Mouse (Mus musculus) forebrain, embryonic 10.5 days (tissue): ENCODE results near the gene Myh10. TPM values are rescaled to one million over a fixed set of nuclear protein-coding genes. Genes with fewer than 3 reads are reported as not detected.
A peak's percentile ranks its signal among the peaks of the same experiment; 100 is the strongest.

Source experiments
- DNase-seq: peaks from one replicate; pipeline ENCODE4 v3.0.0-alpha.2; 2017; ENCODE audit warnings: low spot score; ENCODE audit errors: extremely low spot score
- H3K27ac ChIP-seq: fragments of 300-500 bp; sonication (generic); 2 replicates; pipeline ENCODE4 v1.5.1; 2016; ENCODE audit warnings: mild to moderate bottlenecking
- H3K27me3 ChIP-seq: fragments of 300-500 bp; sonication (generic); 2 replicates; pipeline ENCODE4 v1.6.1; 2016; ENCODE audit warnings: mild to moderate bottlenecking; ENCODE audit not compliant: poor library complexity, severe bottlenecking
- H3K36me3 ChIP-seq: fragments of 300-500 bp; sonication (generic); replicated peaks from 2 replicates; pipeline ENCODE4 v1.6.1; 2016; ENCODE audit warnings: mild to moderate bottlenecking, moderate library complexity
- H3K4me1 ChIP-seq: fragments of 300-500 bp; sonication (generic); 2 replicates; pipeline ENCODE4 v1.6.1; 2016
- H3K4me3 ChIP-seq: fragments of 300-500 bp; sonication (generic); 2 replicates; pipeline ENCODE4 v1.5.1; 2016; ENCODE audit warnings: mild to moderate bottlenecking, moderate library complexity
- H3K9me3 ChIP-seq: fragments of 300-500 bp; sonication (generic); 2 replicates; pipeline ENCODE4 v1.6.1; 2016; ENCODE audit warnings: mild to moderate bottlenecking, moderate library complexity
- WGBS: fragments of 180-500 bp; shearing (Covaris S2); methylation state at CpG from one replicate; pipeline ENCODE4 v1.1.7; 2016; 5-methylcytosine and 5-hydroxymethylcytosine counted together
- polyA plus RNA-seq: library from polyadenylated mRNA; unstranded; fragments of >200 nt; fragmentation: Nextera tagmentation; extraction: Ambion mirVana; gene quantifications from 2 replicates; pipeline ENCODE4 v1.2.1, GENCODE M21; 2016

The Myh10 gene
- polyA plus RNA-seq, 1 experiment from 2014 or later = 161 TPM

- no peaks in the 10 kb centered on the region for H3K36me3 ChIP-seq
- H3K4me3 ChIP-seq = no peak overlapping the region
- no peak overlapping the region for H3K27ac ChIP-seq
- H3K4me1 ChIP-seq = peaks cover 5% of the 10 kb centered on the region; the same call in 1 of the 2 replicates
- no peaks in the 10 kb centered on the region for H3K27me3 ChIP-seq
- no peak for DNase-seq
- WGBS = 85% methylated on average over 3 of the region's 3 CpGs
- no peaks in the 10 kb centered on the region for H3K9me3 ChIP-seq
Observed at GRCm38 (mm10) chr11:68674643-68675042, 16.7 kb upstream of the Myh10 start.

DNA sequence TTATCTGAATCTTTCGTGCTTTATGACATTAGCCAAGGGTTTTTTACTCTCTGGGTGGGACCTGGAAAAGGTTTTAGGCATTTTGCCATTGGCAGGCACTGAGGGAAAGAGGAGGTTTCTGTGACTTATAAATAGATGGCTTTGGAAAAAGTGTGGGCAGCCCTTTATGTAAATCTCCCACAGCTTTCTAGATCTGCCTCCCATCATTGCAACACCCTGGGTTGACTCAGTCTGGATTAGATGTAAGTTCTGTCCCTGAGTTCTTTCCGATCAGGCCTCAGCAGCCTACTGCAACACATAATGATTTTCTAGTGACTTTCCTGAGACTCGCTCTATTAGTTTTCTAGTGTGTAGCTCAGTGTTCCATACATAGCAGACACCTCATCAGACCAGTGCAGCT is 16.1 kb upstream of the Myh10 start:
- H3K9me3 ChIP-seq = no peaks in the 10 kb centered on the region
- no peaks in the 10 kb centered on the region for H3K36me3 ChIP-seq
- WGBS = 83% methylated on average over 3 of the region's 3 CpGs
- H3K27me3 ChIP-seq = no peaks in the 10 kb centered on the region
- H3K4me1 ChIP-seq = peaks cover 5% of the 10 kb centered on the region; the same call in 1 of the 2 replicates
- H3K4me3 ChIP-seq = no peak overlapping the region
- DNase-seq = no peak
- H3K27ac ChIP-seq = no peak overlapping the region

GRCm38 (mm10) chr11:68681254-68681839 is 10.0 kb upstream of the Myh10 start:
- no peaks in the 10 kb centered on the region for H3K9me3 ChIP-seq
- H3K36me3 ChIP-seq = no peaks in the 10 kb centered on the region
- 55% methylated on average over 3 of the region's 3 CpGs for WGBS
- H3K27ac ChIP-seq = no peak overlapping the region
- no peak for DNase-seq
- H3K4me3 ChIP-seq = no peak overlapping the region
- 0 out of 2 replicates have a peak, but pooled peaks cover 2% of the 10 kb centered on the region for H3K4me1 ChIP-seq
- no peaks in the 10 kb centered on the region for H3K27me3 ChIP-seq

DNA sequence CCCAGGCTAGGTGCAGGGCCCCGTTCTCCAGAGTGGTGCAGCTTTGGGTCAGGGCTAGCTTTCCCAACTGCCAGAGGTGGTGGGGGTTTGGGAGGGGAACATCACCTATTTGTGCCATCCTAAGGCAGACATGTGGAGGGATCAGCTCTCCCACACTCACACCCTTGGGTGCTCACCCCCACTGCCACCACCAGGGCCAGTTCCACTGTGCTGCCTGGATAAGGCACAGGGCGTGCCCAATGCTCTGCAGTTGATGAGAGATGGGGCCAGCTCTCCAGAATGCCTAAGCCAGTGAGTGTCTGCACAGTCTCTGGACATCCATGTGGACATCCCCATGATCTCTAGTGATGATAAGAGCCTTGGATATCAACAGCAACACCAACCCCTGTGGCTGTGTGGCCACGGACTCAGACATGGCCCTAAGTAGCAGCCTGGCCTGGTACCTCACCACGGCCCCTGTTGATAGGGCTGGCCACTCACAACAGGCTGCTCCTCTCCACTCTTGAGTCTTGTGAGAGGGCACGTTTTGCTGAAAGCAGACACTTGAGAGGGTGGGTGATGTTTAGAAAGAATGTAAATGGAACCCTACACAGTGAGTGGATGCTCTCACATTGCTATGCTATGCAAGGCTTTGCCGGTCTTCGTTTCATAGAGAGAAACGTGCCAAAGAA is 9.1 kb upstream of the Myh10 start:
- Histone ChIP-seq H3K27ac (no peak overlapping the region), H3K4me3 (no peak overlapping the region), H3K4me1 (0 out of 2 replicates have a peak, but pooled peaks cover 2% of the 10 kb centered on the region), H3K9me3 (no peaks in the 10 kb centered on the region), H3K27me3 (no peaks in the 10 kb centered on the region), H3K36me3 (no peaks in the 10 kb centered on the region)
- DNase-seq = no peak
- WGBS = 83% methylated on average over 8 of the region's 8 CpGs

DNA sequence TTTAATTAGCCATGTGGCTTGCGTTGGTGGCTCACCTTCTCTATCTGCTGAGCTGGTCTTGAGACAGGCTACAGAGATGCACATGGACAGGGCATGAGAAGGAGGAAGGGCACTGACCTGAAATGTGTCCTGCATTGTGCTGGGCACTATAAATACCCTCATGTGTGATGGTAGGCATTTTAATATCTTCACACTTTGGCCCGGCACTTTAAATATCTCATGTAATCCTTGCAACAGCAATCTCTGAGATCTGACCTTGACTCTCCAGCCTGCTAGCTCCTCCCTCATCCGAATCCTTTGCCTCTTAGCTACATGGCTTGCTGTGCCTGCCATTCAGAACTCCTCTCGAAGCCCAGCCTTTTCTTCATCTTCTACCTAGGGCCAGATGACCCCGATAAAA is 5.4 kb upstream of the Myh10 start:
- no peak overlapping the region for H3K4me3 ChIP-seq
- no peaks in the 10 kb centered on the region for H3K27me3 ChIP-seq
- H3K9me3 ChIP-seq = no peaks in the 10 kb centered on the region
- DNase-seq = no peak
- H3K27ac ChIP-seq = no peak overlapping the region
- 91% methylated on average over 5 of the region's 5 CpGs for WGBS
- peaks cover 17% of the 10 kb centered on the region for H3K4me1 ChIP-seq
- no peaks in the 10 kb centered on the region for H3K36me3 ChIP-seq

- Histone ChIP-seq H3K27me3 (no peaks in the 10 kb centered on the region), H3K27ac (no peak overlapping the region), H3K4me1 (peaks cover 30% of the 10 kb centered on the region), H3K36me3 (no peaks in the 10 kb centered on the region), H3K9me3 (no peaks in the 10 kb centered on the region), H3K4me3 (no peak overlapping the region)
- WGBS = 64% methylated on average over 1 of the region's 1 CpGs
- DNase-seq = no peak
Observed at GRCm38 (mm10) chr11:68689304-68689703, 2.1 kb upstream of the Myh10 start.

GRCm38 (mm10) chr11:68690465-68690864 is 894 bp upstream of the Myh10 start:
- WGBS = 73% methylated on average over 5 of the region's 5 CpGs
- Histone ChIP-seq H3K27ac (no peak overlapping the region), H3K27me3 (no peaks in the 10 kb centered on the region), H3K9me3 (no peaks in the 10 kb centered on the region), H3K36me3 (no peaks in the 10 kb centered on the region), H3K4me1 (peaks cover 40% of the 10 kb centered on the region), H3K4me3 (no peak overlapping the region; the same call in 1 of the 2 replicates)
- no peak for DNase-seq

GRCm38 (mm10) chr11:68692010-68692692 is 792 bp downstream of the Myh10 start:
- Histone ChIP-seq H3K27ac (peak overlapping the region; percentile 94), H3K27me3 (no peaks in the 10 kb centered on the region), H3K4me1 (peaks cover 40% of the 10 kb centered on the region), H3K9me3 (no peaks in the 10 kb centered on the region), H3K36me3 (peaks cover 10% of the 10 kb centered on the region), H3K4me3 (peak overlapping the region; percentile 79)
- WGBS = under 1% methylated on average over 34 of the region's 34 CpGs
- DNase-seq = peak; percentile 99

DNA sequence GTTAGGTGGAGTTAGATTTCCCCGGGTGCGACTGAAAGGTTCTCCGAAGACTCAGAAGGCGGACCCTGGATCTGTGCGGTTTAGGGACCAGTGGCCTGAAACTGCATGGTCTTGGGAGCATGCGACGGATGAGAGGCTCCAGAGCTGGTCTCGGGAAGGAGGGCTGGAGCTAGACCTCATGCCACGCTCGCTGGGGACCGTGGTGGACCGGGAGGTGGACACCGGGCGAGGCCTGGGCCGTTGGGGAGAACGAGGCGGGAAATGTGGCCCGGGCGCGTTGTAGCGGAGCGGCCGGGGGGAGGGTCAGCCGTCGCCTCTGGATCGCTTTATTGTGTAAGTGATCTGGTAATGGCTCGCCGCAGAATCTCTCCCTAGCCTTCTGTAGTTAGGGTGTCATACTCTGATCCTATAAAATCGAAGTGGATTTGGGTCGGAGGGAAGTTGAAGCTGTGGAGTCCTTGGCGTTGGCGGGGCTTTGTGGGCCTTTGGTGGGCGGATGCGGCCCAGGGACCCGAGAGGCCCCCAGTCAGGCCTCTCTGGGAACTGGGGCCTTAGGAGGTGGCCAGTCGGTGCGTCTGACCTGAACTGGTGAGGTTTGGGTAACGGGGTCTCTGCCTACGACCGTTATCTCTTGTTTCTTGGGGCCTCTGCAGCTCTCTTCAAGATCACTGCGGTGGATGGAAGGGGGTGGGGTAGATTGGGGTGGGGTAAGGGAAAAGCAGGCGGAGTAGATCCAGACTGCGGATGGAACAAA is 1.5 kb downstream of the Myh10 start:
- H3K27ac ChIP-seq = peak overlapping the region; percentile 94
- peaks cover 15% of the 10 kb centered on the region for H3K36me3 ChIP-seq
- peak overlapping the region; percentile 79 for H3K4me3 ChIP-seq
- DNase-seq = peak; percentile 68
- under 1% methylated on average over 43 of the region's 43 CpGs for WGBS
- H3K9me3 ChIP-seq = no peaks in the 10 kb centered on the region
- peaks cover 40% of the 10 kb centered on the region for H3K4me1 ChIP-seq
- H3K27me3 ChIP-seq = no peaks in the 10 kb centered on the region

GRCm38 (mm10) chr11:68693447-68694040 is 2.2 kb downstream of the Myh10 start:
- 37% methylated on average over 10 of the region's 10 CpGs for WGBS
- Histone ChIP-seq H3K27ac (peak overlapping the region; percentile 94), H3K9me3 (no peaks in the 10 kb centered on the region), H3K4me3 (peak overlapping the region; percentile 79), H3K36me3 (peaks cover 22% of the 10 kb centered on the region), H3K27me3 (no peaks in the 10 kb centered on the region), H3K4me1 (peaks cover 40% of the 10 kb centered on the region)
- no peak for DNase-seq

- 96% methylated on average over 6 of the region's 6 CpGs for WGBS
- H3K27ac ChIP-seq = no peak overlapping the region
- DNase-seq = no peak
- no peak overlapping the region for H3K4me3 ChIP-seq
- peaks cover 99% of the 10 kb centered on the region for H3K36me3 ChIP-seq
- H3K27me3 ChIP-seq = no peaks in the 10 kb centered on the region
- H3K9me3 ChIP-seq = peaks cover 24% of the 10 kb centered on the region
- H3K4me1 ChIP-seq = 0 out of 2 replicates have a peak, but pooled peaks cover 3% of the 10 kb centered on the region
Observed at GRCm38 (mm10) chr11:68702370-68702769, 11.0 kb downstream of the Myh10 start.

- peaks cover 24% of the 10 kb centered on the region for H3K9me3 ChIP-seq
- DNase-seq = no peak
- 93% methylated on average over 1 of the region's 1 CpGs for WGBS
- H3K4me1 ChIP-seq = 0 out of 2 replicates have a peak, but pooled peaks cover 3% of the 10 kb centered on the region
- H3K36me3 ChIP-seq = peaks cover 99% of the 10 kb centered on the region
- no peak overlapping the region for H3K4me3 ChIP-seq
- H3K27ac ChIP-seq = no peak overlapping the region
- no peaks in the 10 kb centered on the region for H3K27me3 ChIP-seq
Observed at GRCm38 (mm10) chr11:68703360-68703759, 12.0 kb downstream of the Myh10 start.
